Mouse (Mus musculus) myocyte (in vitro differentiated cells): ENCODE results near the gene Pdia2.

Experiments used
- CEBPB ChIP-seq: IDR thresholded peaks from 2 replicates; pipeline ENCODE4 v1.6.1; 2011; ENCODE audit warnings: mild to moderate bottlenecking, moderate library complexity; ENCODE audit not compliant: poor library complexity, insufficient read depth, severe bottlenecking
- E2F4 ChIP-seq: IDR thresholded peaks from one replicate; pipeline ENCODE4 v1.6.1; 2011; ENCODE audit warnings: mild to moderate bottlenecking, control low read depth, moderate library complexity; ENCODE audit not compliant: insufficient read depth
- MAX ChIP-seq: IDR thresholded peaks from one replicate; pipeline ENCODE4 v1.6.1; 2011; ENCODE audit warnings: low read depth, mild to moderate bottlenecking, control low read depth
- MYOG ChIP-seq, 3 experiments: IDR thresholded peaks; one replicate each; pipeline ENCODE4 v1.6.1; 2011; ENCODE audit warnings: control low read depth in 2 of 3, low read depth in 2 of 3, mild to moderate bottlenecking in 2 of 3; ENCODE audit not compliant: insufficient read length in 2 of 3, control insufficient read depth in 1 of 3, insufficient read depth in 1 of 3
- POLR2A ChIP-seq: IDR thresholded peaks from one replicate; pipeline ENCODE4 v1.6.1; 2011; ENCODE audit warnings: low read depth, mild to moderate bottlenecking, control low read depth, moderate library complexity; ENCODE audit not compliant: insufficient read length
- POLR2AphosphoS2 ChIP-seq: IDR thresholded peaks from one replicate; pipeline ENCODE4 v1.6.1; 2011; ENCODE audit warnings: low read depth, control low read depth; ENCODE audit not compliant: insufficient read length
- REST ChIP-seq: IDR thresholded peaks from one replicate; pipeline ENCODE4 v1.6.1; 2011; ENCODE audit warnings: mild to moderate bottlenecking, control low read depth, moderate library complexity; ENCODE audit not compliant: insufficient read depth, insufficient read length
- SRF ChIP-seq: IDR thresholded peaks from one replicate; pipeline ENCODE4 v1.6.1; 2011; ENCODE audit warnings: low read depth; ENCODE audit not compliant: control insufficient read depth, insufficient read length
- TCF12 ChIP-seq: IDR thresholded peaks from one replicate; pipeline ENCODE4 v1.6.1; 2011; ENCODE audit warnings: mild to moderate bottlenecking, control low read depth; ENCODE audit not compliant: poor library complexity, insufficient read depth, severe bottlenecking
- USF1 ChIP-seq: IDR thresholded peaks from one replicate; pipeline ENCODE4 v1.6.1; 2011; ENCODE audit warnings: low read depth, mild to moderate bottlenecking, control low read depth, moderate library complexity

DNA sequence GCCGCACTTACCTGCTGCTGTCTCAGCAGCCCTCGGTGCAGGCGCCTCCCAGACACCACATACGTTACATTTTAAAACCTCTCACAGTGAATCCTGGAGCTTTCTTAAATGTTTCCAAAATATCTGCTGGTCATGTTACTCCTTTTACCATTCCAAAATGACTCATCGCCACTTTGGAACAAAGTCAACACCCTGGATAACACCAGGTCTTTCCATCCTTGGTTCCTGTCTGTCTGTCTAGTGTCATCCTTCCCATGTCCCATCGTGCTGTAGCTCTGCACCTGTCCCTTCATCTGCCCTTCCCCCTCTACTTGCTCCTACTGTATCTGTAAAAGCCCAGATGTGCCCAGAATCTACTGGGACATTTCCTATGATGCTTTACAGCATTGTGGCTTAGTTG is 42.1 kb upstream of the Pdia2 start:
- TF ChIP-seq POLR2A (no peak), MAX (no peak), USF1 (no peak), TCF12 (no peak), POLR2AphosphoS2 (no peak), REST (no peak), E2F4 (no peak), MYOG (IDR thresholded peaks at IDR 0.05; ENCODE audit: control insufficient read depth in 1 of 3, insufficient read depth in 1 of 3, insufficient read length in 2 of 3, low read depth in 2 of 3) (peak in 1 of 3 experiments; percentile 18), CEBPB (no peak), SRF (no peak)
